Mouse (Mus musculus): Measurements from ENCODE around the gene Ppp2r5a. TPM values are rescaled to one million over a fixed set of nuclear protein-coding genes. Genes with fewer than 3 reads are reported as not detected.

Ppp2r5a gene
- polyA plus RNA-seq, 1 experiment from 2014 or later = 27.1 TPM

- H3K9me3 ChIP-seq (ENCODE audit: low read length) = no peaks in the 10 kb centered on the region
Observed at GRCm38 (mm10) chr1:191340530-191340929, 62.5 kb downstream of the Ppp2r5a start.

GRCm38 (mm10) chr1:191339876-191340275 lies 63.2 kb downstream of the Ppp2r5a start:
- H3K9ac ChIP-seq (replicated peaks) = no peak overlapping the region
- no peak overlapping the region for H3K4me3 ChIP-seq (ENCODE audit: low read depth, low read length)
- DNase-seq (no peak), ATAC-seq (no peak)
- H3K27me3 ChIP-seq (ENCODE audit: insufficient read depth, low read length) = no peaks in the 10 kb centered on the region
- no peaks in the 10 kb centered on the region for H3K4me1 ChIP-seq (ENCODE audit: insufficient read depth)
- no peaks in the 10 kb centered on the region for H3K9me3 ChIP-seq (ENCODE audit: low read length)
- no peak overlapping the region for H3K27ac ChIP-seq (ENCODE audit: low read depth)
- 93% methylated on average over 2 of the region's 2 CpGs for WGBS (ENCODE audit: insufficient replicate concordance)
- no peak for TF ChIP-seq EP300 (IDR thresholded peaks at IDR 0.05; ENCODE audit: low read depth)
- no peak for TF ChIP-seq CTCF (IDR thresholded peaks at IDR 0.05; ENCODE audit: low read depth)
- H3K36me3 ChIP-seq (replicated peaks; ENCODE audit: insufficient read depth, low read length) = peaks cover 15% of the 10 kb centered on the region
- no peak overlapping the region for H3K4me2 ChIP-seq (ENCODE audit: low read depth, low read length)

More at GRCm38 (mm10) chr1:191340530-191340929, 62.5 kb downstream of the Ppp2r5a start:
- ATAC-seq (no peak), DNase-seq (no peak)
- WGBS (ENCODE audit: insufficient replicate concordance) = 81% methylated on average over 4 of the region's 4 CpGs
- Histone ChIP-seq H3K27ac (ENCODE audit: low read depth) (no peak overlapping the region), H3K9ac (replicated peaks) (no peak overlapping the region), H3K4me1 (ENCODE audit: insufficient read depth) (no peaks in the 10 kb centered on the region), H3K27me3 (ENCODE audit: insufficient read depth, low read length) (no peaks in the 10 kb centered on the region), H3K4me2 (ENCODE audit: low read depth, low read length) (no peak overlapping the region), H3K36me3 (replicated peaks; ENCODE audit: insufficient read depth, low read length) (peaks cover 15% of the 10 kb centered on the region), H3K4me3 (ENCODE audit: low read depth, low read length) (no peak overlapping the region)
- TF ChIP-seq EP300 (IDR thresholded peaks at IDR 0.05; ENCODE audit: low read depth) (no peak), CTCF (IDR thresholded peaks at IDR 0.05; ENCODE audit: low read depth) (no peak)

- no peak for TF ChIP-seq CTCF (IDR thresholded peaks at IDR 0.05; ENCODE audit: low read depth)
- no peak for TF ChIP-seq EP300 (IDR thresholded peaks at IDR 0.05; ENCODE audit: low read depth)
- Histone ChIP-seq H3K9me3 (ENCODE audit: low read length) (no peaks in the 10 kb centered on the region), H3K4me1 (ENCODE audit: insufficient read depth) (peaks cover 3% of the 10 kb centered on the region; the same call in 1 of the 2 replicates), H3K9ac (replicated peaks) (no peak overlapping the region), H3K27me3 (ENCODE audit: insufficient read depth, low read length) (no peaks in the 10 kb centered on the region), H3K4me2 (ENCODE audit: low read depth, low read length) (no peak overlapping the region), H3K27ac (ENCODE audit: low read depth) (no peak overlapping the region), H3K36me3 (replicated peaks; ENCODE audit: insufficient read depth, low read length) (peaks cover 9% of the 10 kb centered on the region), H3K4me3 (ENCODE audit: low read depth, low read length) (no peak overlapping the region)
- ATAC-seq (no peak), DNase-seq (no peak)
- WGBS (ENCODE audit: insufficient replicate concordance) = 64% methylated on average over 5 of the region's 5 CpGs
Observed at GRCm38 (mm10) chr1:191334500-191334899, 68.6 kb downstream of the Ppp2r5a start.

- Histone ChIP-seq H3K9ac (replicated peaks) (no peak overlapping the region), H3K4me1 (ENCODE audit: insufficient read depth) (peaks cover 26% of the 10 kb centered on the region), H3K4me2 (ENCODE audit: low read depth, low read length) (no peak overlapping the region), H3K27me3 (ENCODE audit: insufficient read depth, low read length) (no peaks in the 10 kb centered on the region), H3K27ac (ENCODE audit: low read depth) (no peak overlapping the region), H3K9me3 (ENCODE audit: low read length) (no peaks in the 10 kb centered on the region), H3K4me3 (ENCODE audit: low read depth, low read length) (no peak overlapping the region), H3K36me3 (replicated peaks; ENCODE audit: insufficient read depth, low read length) (no peaks in the 10 kb centered on the region; the same call in 1 of the 2 replicates)
- WGBS (ENCODE audit: insufficient replicate concordance) = 86% methylated on average over 4 of the region's 4 CpGs
- TF ChIP-seq EP300 (IDR thresholded peaks at IDR 0.05; ENCODE audit: low read depth) (no peak), CTCF (IDR thresholded peaks at IDR 0.05; ENCODE audit: low read depth) (no peak)
- ATAC-seq (no peak), DNase-seq (no peak)
Observed at GRCm38 (mm10) chr1:191330356-191330755, 72.7 kb downstream of the Ppp2r5a start.

GRCm38 (mm10) chr1:191328019-191328441 lies 75.0 kb downstream of the Ppp2r5a start:
- no peaks in the 10 kb centered on the region for H3K36me3 ChIP-seq (replicated peaks; ENCODE audit: insufficient read depth, low read length)
- peaks cover 32% of the 10 kb centered on the region for H3K4me1 ChIP-seq (ENCODE audit: insufficient read depth)
- no peaks in the 10 kb centered on the region for H3K27me3 ChIP-seq (ENCODE audit: insufficient read depth, low read length)
- WGBS (ENCODE audit: insufficient replicate concordance) = 44% methylated on average over 8 of the region's 8 CpGs
- no peak overlapping the region for H3K9ac ChIP-seq (replicated peaks)
- peak overlapping the region; percentile 11; the same call in 1 of the 2 replicates for H3K4me2 ChIP-seq (ENCODE audit: low read depth, low read length)
- TF ChIP-seq CTCF (IDR thresholded peaks at IDR 0.05; ENCODE audit: low read depth) = no peak
- TF ChIP-seq EP300 (IDR thresholded peaks at IDR 0.05; ENCODE audit: low read depth) = no peak
- no peak overlapping the region for H3K27ac ChIP-seq (ENCODE audit: low read depth)
- no peak for DNase-seq
- no peaks in the 10 kb centered on the region for H3K9me3 ChIP-seq (ENCODE audit: low read length)
- ATAC-seq = no peak
- no peak overlapping the region for H3K4me3 ChIP-seq (ENCODE audit: low read depth, low read length)

GRCm38 (mm10) chr1:191327258-191327657 lies 75.8 kb downstream of the Ppp2r5a start:
- Histone ChIP-seq H3K4me2 (ENCODE audit: low read depth, low read length) (peak overlapping the region; percentile 98; the same call in 1 of the 2 replicates), H3K36me3 (replicated peaks; ENCODE audit: insufficient read depth, low read length) (no peaks in the 10 kb centered on the region), H3K27ac (ENCODE audit: low read depth) (no peak overlapping the region), H3K9me3 (ENCODE audit: low read length) (no peaks in the 10 kb centered on the region), H3K9ac (replicated peaks) (no peak overlapping the region), H3K4me3 (ENCODE audit: low read depth, low read length) (no peak overlapping the region), H3K4me1 (ENCODE audit: insufficient read depth) (peaks cover 32% of the 10 kb centered on the region), H3K27me3 (ENCODE audit: insufficient read depth, low read length) (no peaks in the 10 kb centered on the region)
- ATAC-seq (no peak), DNase-seq (no peak)
- TF ChIP-seq EP300 (IDR thresholded peaks at IDR 0.05; ENCODE audit: low read depth) (no peak), CTCF (IDR thresholded peaks at IDR 0.05; ENCODE audit: low read depth) (no peak)
- WGBS (ENCODE audit: insufficient replicate concordance) = 58% methylated on average over 8 of the region's 8 CpGs
